Mouse (Mus musculus) hindbrain, embryonic 10.5 days (tissue): ENCODE measurements at regions not wholly inside any gene's neighbourhood (a gene's known extent, or its start where the extent isn't known, plus 50 kb on each side); places are given as distances from the start of the nearest gene placed in this dataset.

Experiments
- DNase-seq: peaks from one replicate; pipeline ENCODE4 v3.0.0-alpha.2; 2017; ENCODE audit warnings: low spot score
- H3K27ac ChIP-seq: fragments of 300-500 bp; sonication (generic); 2 replicates; pipeline ENCODE4 v1.5.1; 2016; ENCODE audit warnings: mild to moderate bottlenecking, moderate library complexity
- H3K27me3 ChIP-seq: fragments of 300-500 bp; sonication (generic); 2 replicates; pipeline ENCODE4 v1.6.1; 2016; ENCODE audit warnings: mild to moderate bottlenecking; ENCODE audit not compliant: poor library complexity, insufficient read depth, severe bottlenecking
- H3K36me3 ChIP-seq: fragments of 300-500 bp; sonication (generic); 2 replicates; pipeline ENCODE4 v1.6.1; 2016; ENCODE audit warnings: mild to moderate bottlenecking, moderate library complexity
- H3K4me1 ChIP-seq: fragments of 300-500 bp; sonication (generic); replicated peaks from 2 replicates; pipeline ENCODE4 v1.6.1; 2016; ENCODE audit warnings: mild to moderate bottlenecking
- H3K4me3 ChIP-seq: fragments of 300-500 bp; sonication (generic); 2 replicates; pipeline ENCODE4 v1.5.1; 2016; ENCODE audit warnings: mild to moderate bottlenecking, moderate library complexity
- H3K9me3 ChIP-seq: fragments of 300-500 bp; sonication (generic); 2 replicates; pipeline ENCODE4 v1.6.1; 2016; ENCODE audit warnings: mild to moderate bottlenecking, moderate library complexity
- WGBS: fragments of 180-500 bp; shearing (Covaris S2); methylation state at CpG from one replicate; pipeline ENCODE4 v1.1.7; 2016; 5-methylcytosine and 5-hydroxymethylcytosine counted together

- no peak overlapping the region for H3K27ac ChIP-seq
- no peaks in the 10 kb centered on the region for H3K4me1 ChIP-seq
- H3K9me3 ChIP-seq: no peaks in the 10 kb centered on the region
- no peaks in the 10 kb centered on the region for H3K36me3 ChIP-seq
- H3K4me3 ChIP-seq: no peak overlapping the region
- no peak for DNase-seq
- 93% methylated on average over 1 of the region's 1 CpGs for WGBS
- no peaks in the 10 kb centered on the region for H3K27me3 ChIP-seq
These were observed 72.2 kb upstream of the Adamts16 start for GRCm38 (mm10) chr13:70913834-70914233.

GRCm38 (mm10) chr13:70910934-70911333 is 69.3 kb upstream of the Adamts16 start:
- Histone ChIP-seq H3K9me3 (no peaks in the 10 kb centered on the region), H3K36me3 (no peaks in the 10 kb centered on the region), H3K4me1 (no peaks in the 10 kb centered on the region), H3K27me3 (no peaks in the 10 kb centered on the region), H3K4me3 (no peak overlapping the region), H3K27ac (no peak overlapping the region)
- no peak for DNase-seq

- Histone ChIP-seq H3K4me3 (no peak overlapping the region), H3K36me3 (no peaks in the 10 kb centered on the region), H3K27ac (no peak overlapping the region), H3K4me1 (peaks cover 19% of the 10 kb centered on the region), H3K9me3 (no peaks in the 10 kb centered on the region), H3K27me3 (no peaks in the 10 kb centered on the region)
- DNase-seq: no peak
These were observed 63.2 kb upstream of the Adamts16 start for GRCm38 (mm10) chr13:70904834-70905233.

- Histone ChIP-seq H3K27me3 (no peaks in the 10 kb centered on the region), H3K27ac (peak overlapping the region; percentile 69), H3K9me3 (no peaks in the 10 kb centered on the region), H3K36me3 (no peaks in the 10 kb centered on the region), H3K4me1 (peaks cover 19% of the 10 kb centered on the region), H3K4me3 (no peak overlapping the region)
- WGBS: 47% methylated on average over 8 of the region's 8 CpGs
- no peak for DNase-seq
These were observed 62.2 kb upstream of the Adamts16 start for GRCm38 (mm10) chr13:70903831-70904230.

GRCm38 (mm10) chr13:70903150-70903549 is 61.5 kb upstream of the Adamts16 start:
- WGBS: 88% methylated on average over 2 of the region's 2 CpGs
- Histone ChIP-seq H3K36me3 (no peaks in the 10 kb centered on the region), H3K27me3 (no peaks in the 10 kb centered on the region), H3K4me3 (no peak overlapping the region), H3K4me1 (peaks cover 19% of the 10 kb centered on the region), H3K27ac (peak overlapping the region; percentile 69; the same call in 1 of the 2 replicates), H3K9me3 (no peaks in the 10 kb centered on the region)
- no peak for DNase-seq

- no peak overlapping the region for H3K27ac ChIP-seq
- H3K4me3 ChIP-seq: no peak overlapping the region
- no peak for DNase-seq
- no peaks in the 10 kb centered on the region for H3K9me3 ChIP-seq
- H3K27me3 ChIP-seq: no peaks in the 10 kb centered on the region
- 55% methylated on average over 10 of the region's 10 CpGs for WGBS
- H3K4me1 ChIP-seq: peaks cover 19% of the 10 kb centered on the region
- H3K36me3 ChIP-seq: no peaks in the 10 kb centered on the region
These were observed 61.1 kb upstream of the Adamts16 start for GRCm38 (mm10) chr13:70902727-70903126.

- Histone ChIP-seq H3K9me3 (no peaks in the 10 kb centered on the region), H3K27me3 (no peaks in the 10 kb centered on the region), H3K4me1 (no peaks in the 10 kb centered on the region; the same call in 1 of the 2 replicates), H3K36me3 (no peaks in the 10 kb centered on the region), H3K4me3 (no peak overlapping the region), H3K27ac (no peak overlapping the region)
- WGBS: 77% methylated on average over 5 of the region's 5 CpGs
- no peak for DNase-seq
These were observed 50.0 kb upstream of the Adamts16 start for GRCm38 (mm10) chr13:70891634-70892033.
